Mouse (Mus musculus) liver, adult 2 months (tissue): ENCODE data around the gene Mical2. TPM values are rescaled to one million over a fixed set of nuclear protein-coding genes. Genes with fewer than 3 reads are reported as not detected.

Experiments used
- DNase-seq: peaks from one replicate; pipeline ENCODE4 v3.0.0-alpha.2; 2011; ENCODE audit warnings: low read depth, low spot score; ENCODE audit errors: extremely low read depth
- H3K27ac ChIP-seq: fragments of 200-500 bp; replicated peaks from 2 replicates; pipeline ENCODE4 v1.5.1; 2012; ENCODE audit warnings: low read depth, mild to moderate bottlenecking, control low read depth, inconsistent platforms, low read length; ENCODE audit not compliant: insufficient read depth
- H3K27me3 ChIP-seq: fragments of 200-500 bp; 2 replicates; pipeline ENCODE4 v1.6.1; 2012; ENCODE audit warnings: mild to moderate bottlenecking, moderate library complexity, low read length, inconsistent platforms; ENCODE audit not compliant: control insufficient read depth, insufficient read depth
- H3K36me3 ChIP-seq: fragments of 200-500 bp; 2 replicates; pipeline ENCODE4 v1.6.1; 2012; ENCODE audit warnings: low read length, inconsistent platforms; ENCODE audit not compliant: control insufficient read depth, insufficient read depth
- H3K4me1 ChIP-seq: fragments of 200-500 bp; 2 replicates; pipeline ENCODE4 v1.6.1; 2011; ENCODE audit warnings: low read length; ENCODE audit not compliant: control insufficient read depth, insufficient read depth
- H3K4me3 ChIP-seq: fragments of 200-500 bp; 2 replicates; pipeline ENCODE4 v1.5.1; 2011; ENCODE audit warnings: low read depth, mild to moderate bottlenecking, control low read depth, low read length, moderate library complexity; ENCODE audit not compliant: insufficient read depth
- H3K79me2 ChIP-seq: fragments of 200-500 bp; 2 replicates; pipeline ENCODE4 v1.6.1; 2012; ENCODE audit warnings: inconsistent platforms, mild to moderate bottlenecking, low read length, moderate library complexity; ENCODE audit not compliant: control insufficient read depth, insufficient read depth
- H3K9ac ChIP-seq: fragments of 200-500 bp; 2 replicates; pipeline ENCODE4 v1.6.1; 2012; ENCODE audit warnings: low read depth, mild to moderate bottlenecking, control low read depth, inconsistent platforms, low read length
- CTCF ChIP-seq: fragments of 200-500 bp; IDR thresholded peaks from 2 replicates; pipeline ENCODE4 v1.5.1; 2011; ENCODE audit warnings: low read depth, low read length, control low read depth
- POLR2A ChIP-seq: fragments of 200-500 bp; IDR thresholded peaks from 2 replicates; pipeline ENCODE4 v1.6.1; 2011; ENCODE audit warnings: low read length, control low read depth; ENCODE audit not compliant: insufficient read depth; ENCODE audit errors: extremely low read depth
- WGBS: fragments of 180-500 bp; shearing (Covaris S2); methylation state at CpG from one replicate; pipeline ENCODE4 v1.1.7; 2018; 5-methylcytosine and 5-hydroxymethylcytosine counted together
- polyA plus RNA-seq: library from polyadenylated mRNA; depleted of rRNA; stranded (reverse); fragments of >200 nt; gene quantifications from 2 replicates; pipeline ENCODE4 v1.2.3, GENCODE M21; 2012; rRNA removed
- total RNA-seq: library from RNA; depleted of rRNA; stranded (reverse); fragments of >200 nt; gene quantifications from 2 replicates; pipeline ENCODE4 v1.2.3, GENCODE M21; 2014; rRNA removed

Gene Mical2
- total RNA-seq (4.1 and 4.5 TPM in 2 replicates), polyA plus RNA-seq (6.9 and 7.9 TPM in 2 replicates)

DNA sequence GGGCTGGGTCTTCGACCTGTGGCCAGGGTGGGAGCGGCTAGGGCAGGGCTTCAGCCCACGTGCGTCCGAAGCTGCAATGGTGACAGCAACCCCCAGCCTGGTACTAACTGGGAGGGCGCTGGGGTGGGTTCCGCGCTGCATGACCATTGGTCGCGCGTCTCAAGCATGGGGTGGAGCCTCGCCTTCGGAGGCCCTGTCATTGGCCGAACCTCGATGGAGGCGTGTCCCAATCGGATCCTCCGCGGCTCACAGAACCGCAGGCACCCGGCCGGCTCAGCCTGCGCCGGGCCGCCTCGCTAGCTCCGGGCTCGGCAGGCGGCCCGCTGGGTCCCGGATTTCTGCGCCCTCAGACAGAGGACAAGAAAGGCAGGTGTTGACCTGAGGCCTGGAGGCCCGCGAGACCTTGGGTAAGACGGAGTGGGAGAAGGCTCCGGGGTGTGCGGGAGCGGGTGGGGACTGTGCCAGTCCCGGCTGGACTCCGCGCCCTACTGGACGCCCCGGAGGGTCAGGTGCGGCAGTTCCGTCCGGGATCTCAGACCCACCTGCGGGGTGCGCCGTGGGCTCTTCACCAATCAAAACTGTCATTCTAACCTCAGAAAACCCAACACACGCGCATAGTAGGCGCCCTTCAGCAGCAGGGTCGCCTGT, at the start of gene Mical2:
TSS of gene Mical2 (plus strand) at position 242 of the 648 bp plus-strand sequence.
- Histone ChIP-seq H3K36me3 (no peaks in the 10 kb centered on the region), H3K9ac (peak within 1 kb of the TSS; percentile 83), H3K27ac (peak within 1 kb of the TSS; percentile 73), H3K27me3 (no peaks in the 10 kb centered on the region), H3K79me2 (peaks cover 24% of the 10 kb centered on the region; the same call in 1 of the 2 replicates), H3K4me3 (peak within 1 kb of the TSS; percentile 80), H3K4me1 (peaks cover 8% of the 10 kb centered on the region)
- TF ChIP-seq CTCF (0 out of 2 replicates have a peak, but pooled peaks have one; percentile 3), POLR2A (peak; percentile 90; the same call in 1 of the 2 replicates)
- WGBS = 0% methylated on average over 53 of the region's 53 CpGs
- DNase-seq = peak; percentile 87

- H3K27ac ChIP-seq = no peak overlapping the region
- no peaks in the 10 kb centered on the region for H3K27me3 ChIP-seq
- peaks cover 2% of the 10 kb centered on the region; the same call in 1 of the 2 replicates for H3K4me1 ChIP-seq
- WGBS = 80% methylated on average over 2 of the region's 2 CpGs
- no peaks in the 10 kb centered on the region for H3K79me2 ChIP-seq
- TF ChIP-seq CTCF (no peak), POLR2A (no peak)
- H3K9ac ChIP-seq = no peak overlapping the region
- H3K36me3 ChIP-seq = no peaks in the 10 kb centered on the region
- no peak overlapping the region for H3K4me3 ChIP-seq
- DNase-seq = no peak
These were observed 49.0 kb upstream of the Mical2 start for GRCm38 (mm10) chr7:112176627-112177026.

DNA sequence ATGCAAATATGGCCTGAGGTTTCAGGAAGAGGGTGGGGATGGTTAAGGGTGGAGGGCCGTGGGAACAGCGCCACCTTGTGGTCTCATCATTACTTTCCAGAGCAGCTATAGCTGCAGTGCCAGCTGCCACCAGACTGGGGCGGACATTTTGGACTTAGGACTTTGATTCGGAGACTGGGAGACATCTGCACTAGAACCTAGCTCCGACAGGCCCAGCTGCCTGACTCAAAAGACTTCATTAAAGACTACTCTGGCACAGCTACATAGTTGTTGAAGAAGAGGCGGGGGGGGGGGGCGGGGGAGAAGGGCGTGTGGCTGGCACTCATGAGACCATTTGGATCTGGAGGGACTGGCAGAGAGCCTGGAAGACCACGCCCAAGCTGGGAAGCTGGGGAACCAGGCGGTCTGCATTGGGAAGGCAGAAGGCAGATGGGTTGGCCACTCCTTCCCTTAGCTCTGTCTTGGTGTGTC, 45.4 kb upstream of the Mical2 start:
- H3K36me3 ChIP-seq = no peaks in the 10 kb centered on the region
- WGBS = 11% methylated on average over 10 of the region's 10 CpGs
- no peaks in the 10 kb centered on the region for H3K27me3 ChIP-seq
- TF ChIP-seq CTCF = peak; percentile 100
- no peak for TF ChIP-seq POLR2A
- H3K79me2 ChIP-seq = no peaks in the 10 kb centered on the region
- H3K4me3 ChIP-seq = no peak overlapping the region
- DNase-seq = peak; percentile 82
- 0 out of 2 replicates have a peak overlapping the region, but pooled peaks have one; percentile 4 for H3K9ac ChIP-seq
- H3K4me1 ChIP-seq = peaks cover 14% of the 10 kb centered on the region
- H3K27ac ChIP-seq = no peak overlapping the region

- H3K27ac ChIP-seq = no peak overlapping the region
- H3K27me3 ChIP-seq = no peaks in the 10 kb centered on the region
- no peak overlapping the region for H3K4me3 ChIP-seq
- no peak for TF ChIP-seq POLR2A
- TF ChIP-seq CTCF = peak; percentile 95
- peak; percentile 67 for DNase-seq
- no peaks in the 10 kb centered on the region for H3K79me2 ChIP-seq
- no peak overlapping the region for H3K9ac ChIP-seq
- H3K36me3 ChIP-seq = no peaks in the 10 kb centered on the region
- WGBS = 21% methylated on average over 5 of the region's 5 CpGs
- peaks cover 29% of the 10 kb centered on the region for H3K4me1 ChIP-seq
These were observed 42.3 kb upstream of the Mical2 start for GRCm38 (mm10) chr7:112183258-112183841.

DNA sequence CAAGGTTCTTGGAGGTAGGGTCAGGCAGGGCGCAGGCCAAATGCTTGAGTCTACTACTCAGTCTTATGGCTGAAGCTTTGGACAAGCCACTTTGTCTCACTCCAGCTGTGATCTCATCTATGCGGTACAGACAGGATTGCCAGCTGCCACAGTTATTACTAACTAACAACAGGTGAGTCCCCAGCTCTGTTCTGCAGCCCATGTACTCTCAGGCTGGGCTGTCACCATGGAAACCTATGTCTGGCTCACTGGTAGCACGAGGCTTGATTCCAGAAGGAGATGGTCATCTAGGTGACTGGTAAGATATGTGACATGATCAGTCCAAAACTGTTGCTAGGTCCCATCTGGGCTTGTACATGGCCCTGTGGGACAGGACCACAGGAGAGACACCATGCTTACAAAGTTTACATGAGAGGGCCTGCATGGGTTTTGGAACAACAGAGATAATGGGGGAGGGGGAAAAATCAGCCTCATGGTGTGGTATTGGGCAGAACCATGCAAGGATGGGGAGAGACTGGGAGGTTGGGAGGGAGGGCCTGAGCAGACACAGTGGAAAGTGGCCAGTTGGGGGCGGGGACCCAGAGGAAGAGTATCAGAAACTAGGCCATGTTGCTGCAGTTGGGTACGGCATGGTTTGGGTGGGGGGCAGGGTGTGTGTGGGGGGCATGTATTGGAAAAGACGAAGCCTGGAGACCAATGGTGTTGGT, 41.0 kb upstream of the Mical2 start:
- H3K4me3 ChIP-seq = no peak overlapping the region
- no peaks in the 10 kb centered on the region for H3K36me3 ChIP-seq
- H3K9ac ChIP-seq = peak overlapping the region; percentile 21; the same call in 1 of the 2 replicates
- 35% methylated on average over 6 of the region's 6 CpGs for WGBS
- peaks cover 33% of the 10 kb centered on the region for H3K4me1 ChIP-seq
- DNase-seq = peak; percentile 58
- peak overlapping the region; percentile 73 for H3K27ac ChIP-seq
- no peaks in the 10 kb centered on the region for H3K79me2 ChIP-seq
- no peak for TF ChIP-seq POLR2A
- no peak for TF ChIP-seq CTCF
- H3K27me3 ChIP-seq = no peaks in the 10 kb centered on the region
